Mouse (Mus musculus): Measurements from ENCODE around the gene Mrpl23. TPM values are rescaled to one million over a fixed set of nuclear protein-coding genes. Genes with fewer than 3 reads are reported as not detected.
A peak's percentile ranks its signal among the peaks of the same experiment; 100 is the strongest.

Gene Mrpl23
- polyA plus RNA-seq, 1 experiment, result 72.2 TPM

DNA sequence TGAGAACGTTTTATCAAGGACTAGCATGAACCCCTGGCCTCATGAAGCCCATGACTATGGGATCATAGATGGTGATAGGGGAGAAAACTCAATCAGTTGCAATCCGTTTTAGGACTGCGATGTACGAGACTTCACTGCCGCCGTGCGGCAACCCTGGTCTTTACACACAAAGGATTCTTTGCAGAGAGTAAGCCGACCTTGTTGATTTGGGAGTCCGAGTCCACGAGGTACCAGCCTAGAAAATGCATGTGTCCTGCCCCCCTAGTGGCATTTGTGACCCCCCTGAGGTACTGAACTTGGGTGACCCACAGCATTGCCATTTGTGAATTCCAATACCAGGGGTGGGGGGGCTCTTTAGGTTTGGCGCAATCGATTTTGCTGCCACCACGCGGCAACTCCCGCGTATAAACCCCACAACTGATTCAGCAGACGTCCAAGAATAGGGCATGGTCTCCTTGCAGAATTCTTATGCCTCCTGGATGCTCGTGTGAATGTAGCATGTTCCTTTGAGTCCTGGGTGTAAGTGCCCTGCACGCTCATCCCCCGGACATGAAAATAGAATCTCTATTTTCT, 49.3 kb downstream of the Mrpl23 start:
- no peak for TF ChIP-seq FOSL1 (IDR thresholded peaks at IDR 0.05; ENCODE audit: insufficient read depth, low read length, poor library complexity, severe bottlenecking)
- no peak for TF ChIP-seq MYOG (IDR thresholded peaks at IDR 0.05; ENCODE audit: control insufficient read depth, extremely low read depth, insufficient read length)
- TF ChIP-seq CTCF (IDR thresholded peaks at IDR 0.05; ENCODE audit: control insufficient read depth, insufficient read depth, insufficient read length), result no peak
- TF ChIP-seq CEBPB (IDR thresholded peaks at IDR 0.05; ENCODE audit: low read depth), result no peak
- TF ChIP-seq MYOD1 (IDR thresholded peaks at IDR 0.05; ENCODE audit: control insufficient read depth, insufficient read length, low read depth), result no peak
- no peak for TF ChIP-seq USF1 (IDR thresholded peaks at IDR 0.05; ENCODE audit: low read depth)
- TF ChIP-seq MAX (IDR thresholded peaks at IDR 0.05), result no peak

DNA sequence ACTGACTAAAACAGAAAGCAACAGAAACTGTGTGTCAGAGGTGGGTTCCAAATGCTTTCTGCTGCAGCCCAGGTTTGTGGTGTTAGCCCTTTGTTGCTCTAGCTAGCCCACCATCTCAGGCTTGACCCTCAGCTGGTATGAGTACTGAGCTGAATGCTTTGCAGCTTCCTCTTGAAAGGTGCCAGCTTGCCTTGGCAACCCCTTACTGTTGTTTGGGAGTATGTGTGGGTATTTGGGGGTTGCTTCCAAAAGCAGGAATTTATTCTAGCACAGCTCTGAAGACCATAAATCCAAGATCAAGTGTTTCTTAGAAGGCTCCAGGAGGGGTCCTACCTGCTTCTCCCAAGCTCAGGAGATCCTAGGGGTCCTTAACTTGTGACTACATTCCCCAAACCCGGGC, 52.4 kb downstream of the Mrpl23 start:
- H3K4me3 ChIP-seq (ENCODE audit: insufficient read depth, poor library complexity, severe bottlenecking), result no peak overlapping the region
- no peaks in the 10 kb centered on the region for H3K79me3 ChIP-seq (ENCODE audit: low read depth)
- no peaks in the 10 kb centered on the region for H3K36me3 ChIP-seq (ENCODE audit: control insufficient read depth, insufficient read depth)
- no peak overlapping the region for H3ac ChIP-seq (ENCODE audit: control insufficient read depth, insufficient read length, low read depth)
- TF ChIP-seq MYOD1 (IDR thresholded peaks at IDR 0.05; ENCODE audit: control insufficient read depth, insufficient read length, low read depth), result no peak
- TF ChIP-seq MYOG (IDR thresholded peaks at IDR 0.05; ENCODE audit: control insufficient read depth, extremely low read depth, insufficient read length), result no peak
- TF ChIP-seq CEBPB (IDR thresholded peaks at IDR 0.05; ENCODE audit: low read depth), result no peak
- no peak for TF ChIP-seq CTCF (IDR thresholded peaks at IDR 0.05; ENCODE audit: control insufficient read depth, insufficient read depth, insufficient read length)
- no peak for TF ChIP-seq FOSL1 (IDR thresholded peaks at IDR 0.05; ENCODE audit: insufficient read depth, low read length, poor library complexity, severe bottlenecking)
- TF ChIP-seq USF1 (IDR thresholded peaks at IDR 0.05; ENCODE audit: low read depth), result no peak
- TF ChIP-seq MAX (IDR thresholded peaks at IDR 0.05), result no peak
- peaks cover 16% of the 10 kb centered on the region for H3K27me3 ChIP-seq (ENCODE audit: control insufficient read depth, insufficient read depth, insufficient read length)
- no peaks in the 10 kb centered on the region for H3K79me2 ChIP-seq (ENCODE audit: control insufficient read depth, insufficient read depth)

More for the DNA sequence above, 49.3 kb downstream of the Mrpl23 start:
- Histone ChIP-seq H3K79me3 (ENCODE audit: low read depth) (no peaks in the 10 kb centered on the region), H3K27me3 (ENCODE audit: control insufficient read depth, insufficient read depth, insufficient read length) (peaks cover 9% of the 10 kb centered on the region), H3K4me3 (ENCODE audit: insufficient read depth, poor library complexity, severe bottlenecking) (no peak overlapping the region), H3K79me2 (ENCODE audit: control insufficient read depth, insufficient read depth) (no peaks in the 10 kb centered on the region), H3ac (ENCODE audit: control insufficient read depth, insufficient read length, low read depth) (no peak overlapping the region), H3K36me3 (ENCODE audit: control insufficient read depth, insufficient read depth) (no peaks in the 10 kb centered on the region)

DNA sequence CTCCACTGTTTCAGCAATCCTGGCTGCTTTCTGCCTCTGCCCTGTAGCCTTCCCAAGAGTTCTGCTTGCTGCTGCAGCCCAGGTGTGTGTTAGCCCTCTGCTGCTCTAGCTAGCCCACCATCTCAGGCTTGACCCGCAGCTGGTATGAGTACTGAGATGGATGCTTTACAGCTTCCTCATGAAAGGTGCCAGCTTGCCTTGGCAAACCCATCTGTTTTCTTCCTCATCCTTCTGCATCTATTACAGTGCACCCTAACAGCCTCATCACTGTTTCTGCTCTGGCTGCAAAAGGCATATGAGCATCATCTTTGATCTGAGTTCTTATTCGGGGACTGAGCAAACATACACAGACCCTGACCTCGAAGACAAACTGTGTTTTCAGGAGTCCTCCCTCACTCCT, 53.4 kb downstream of the Mrpl23 start:
- no peaks in the 10 kb centered on the region for H3K79me3 ChIP-seq (ENCODE audit: low read depth)
- no peaks in the 10 kb centered on the region for H3K79me2 ChIP-seq (ENCODE audit: control insufficient read depth, insufficient read depth)
- peaks cover 16% of the 10 kb centered on the region for H3K27me3 ChIP-seq (ENCODE audit: control insufficient read depth, insufficient read depth, insufficient read length)
- no peak overlapping the region for H3ac ChIP-seq (ENCODE audit: control insufficient read depth, insufficient read length, low read depth)
- TF ChIP-seq CEBPB (IDR thresholded peaks at IDR 0.05; ENCODE audit: low read depth) (no peak), USF1 (IDR thresholded peaks at IDR 0.05; ENCODE audit: low read depth) (no peak), FOSL1 (IDR thresholded peaks at IDR 0.05; ENCODE audit: insufficient read depth, low read length, poor library complexity, severe bottlenecking) (no peak), MYOG (IDR thresholded peaks at IDR 0.05; ENCODE audit: control insufficient read depth, extremely low read depth, insufficient read length) (no peak), MYOD1 (IDR thresholded peaks at IDR 0.05; ENCODE audit: control insufficient read depth, insufficient read length, low read depth) (no peak)
- H3K36me3 ChIP-seq (ENCODE audit: control insufficient read depth, insufficient read depth), result no peaks in the 10 kb centered on the region
- H3K4me3 ChIP-seq (ENCODE audit: insufficient read depth, poor library complexity, severe bottlenecking), result no peak overlapping the region

- H3K36me3 ChIP-seq (ENCODE audit: control insufficient read depth, insufficient read depth), result no peaks in the 10 kb centered on the region
- no peak for TF ChIP-seq MYOG (IDR thresholded peaks at IDR 0.05; ENCODE audit: control insufficient read depth, extremely low read depth, insufficient read length)
- TF ChIP-seq CEBPB (IDR thresholded peaks at IDR 0.05; ENCODE audit: low read depth), result no peak
- no peak for TF ChIP-seq MAX (IDR thresholded peaks at IDR 0.05)
- TF ChIP-seq CTCF (IDR thresholded peaks at IDR 0.05; ENCODE audit: control insufficient read depth, insufficient read depth, insufficient read length), result no peak
- no peak for TF ChIP-seq FOSL1 (IDR thresholded peaks at IDR 0.05; ENCODE audit: insufficient read depth, low read length, poor library complexity, severe bottlenecking)
- no peak for TF ChIP-seq MYOD1 (IDR thresholded peaks at IDR 0.05; ENCODE audit: control insufficient read depth, insufficient read length, low read depth)
- TF ChIP-seq USF1 (IDR thresholded peaks at IDR 0.05; ENCODE audit: low read depth), result no peak
- H3K4me3 ChIP-seq (ENCODE audit: insufficient read depth, poor library complexity, severe bottlenecking), result no peak overlapping the region
- peaks cover 16% of the 10 kb centered on the region for H3K27me3 ChIP-seq (ENCODE audit: control insufficient read depth, insufficient read depth, insufficient read length)
- no peak overlapping the region for H3ac ChIP-seq (ENCODE audit: control insufficient read depth, insufficient read length, low read depth)
- H3K79me3 ChIP-seq (ENCODE audit: low read depth), result no peaks in the 10 kb centered on the region
- no peaks in the 10 kb centered on the region for H3K79me2 ChIP-seq (ENCODE audit: control insufficient read depth, insufficient read depth)
Observed at GRCm38 (mm10) chr7:142588282-142588941, 55.9 kb downstream of the Mrpl23 start.

Small RNA genes within 50 kb of the gene (microRNA-seq; reads per million reads assigned to microRNA genes)
- 151 reads per million, percentile 76 among the genes with 10 or more reads in this experiment for gene Mir675 (ENCODE audit: borderline microRNAs expressed)

Other genes with a start within 250 kb of the Mrpl23 start
- gene Krtap5-1, start 235.6 kb upstream of the Mrpl23 start, polyA plus RNA-seq (2012; fragmentation: generic; extraction: Trizol), result not detected
- 0.04 TPM for gene Krtap5-4, start 229.1 kb upstream of the Mrpl23 start, polyA plus RNA-seq (2012; fragmentation: generic; extraction: Trizol)
- gene Ifitm10, start 158.9 kb upstream of the Mrpl23 start, polyA plus RNA-seq (2012; fragmentation: generic; extraction: Trizol), result 2.0 TPM
- gene Gm49369, start 150.0 kb upstream of the Mrpl23 start, polyA plus RNA-seq (2012; fragmentation: generic; extraction: Trizol), result not detected
- gene Ctsd, start 144.6 kb upstream of the Mrpl23 start, polyA plus RNA-seq (2012; fragmentation: generic; extraction: Trizol), result 384 TPM
- 0.07 TPM for gene Syt8, start 97.8 kb upstream of the Mrpl23 start, polyA plus RNA-seq (2012; fragmentation: generic; extraction: Trizol)
- 7.5 TPM for gene Tnni2, start 90.9 kb upstream of the Mrpl23 start, polyA plus RNA-seq (2012; fragmentation: generic; extraction: Trizol)
- 96.1 TPM for gene Lsp1, start 71.9 kb upstream of the Mrpl23 start, polyA plus RNA-seq (2012; fragmentation: generic; extraction: Trizol)
- 6.8 TPM for gene Tnnt3, start 33.9 kb upstream of the Mrpl23 start, polyA plus RNA-seq (2012; fragmentation: generic; extraction: Trizol)
- 5.5 TPM for gene Igf2, start 134.1 kb downstream of the Mrpl23 start, polyA plus RNA-seq (2012; fragmentation: generic; extraction: Trizol)
- 0.01 TPM for gene Gm49394, start 137.3 kb downstream of the Mrpl23 start, polyA plus RNA-seq (2012; fragmentation: generic; extraction: Trizol)
- not detected for gene Ins2, start 210.7 kb downstream of the Mrpl23 start, polyA plus RNA-seq (2012; fragmentation: generic; extraction: Trizol)